Mouse (Mus musculus) layer of hippocampus, postnatal 36 days (tissue): ENCODE results near the gene Limk1. TPM values are rescaled to one million over a fixed set of nuclear protein-coding genes. Genes with fewer than 3 reads are reported as not detected.

ENCODE experiments used
- DNase-seq, 2 experiments: peaks; one replicate each; pipeline ENCODE4 v3.0.0; 2022
- total RNA-seq, 2 experiments: library from RNA; stranded (reverse); gene quantifications; 2 replicates each; pipeline ENCODE4 v1.2.3; 2021

Limk1 gene
- 10 to 100 TPM; 39.1 to 40.1 TPM for total RNA-seq

- DNase-seq, result no peak
These were observed at the start of gene Limk1 for GRCm38 (mm10) chr5:134688086-134688717. Gene Limk1 (minus strand): TSS chr5:134688598.

- no peak for DNase-seq
These were observed 46.5 kb upstream of the Limk1 start for GRCm38 (mm10) chr5:134734920-134735319.

DNA sequence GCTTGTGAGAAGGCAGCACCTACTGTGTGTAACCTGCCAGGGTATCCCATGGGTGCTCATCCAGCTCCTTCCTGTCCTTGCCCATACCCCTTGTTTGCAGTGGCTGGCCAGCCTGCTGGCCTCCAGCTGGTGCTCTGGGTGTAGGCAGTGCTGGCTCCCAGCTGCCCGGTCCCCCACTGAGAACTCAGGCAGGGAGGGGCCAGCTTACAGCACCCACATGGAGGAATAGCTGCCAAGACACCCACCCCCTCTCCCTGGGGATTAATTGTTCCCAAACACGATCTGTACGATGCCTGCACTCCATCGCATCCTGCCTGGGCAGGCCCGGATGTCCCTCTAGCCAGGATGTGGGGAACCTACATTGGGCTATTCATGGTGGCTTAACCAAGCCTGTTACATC lies 45.7 kb upstream of the Limk1 start:
- DNase-seq, result peak; percentile 28 to 45

- no peak for DNase-seq
These were observed 44.8 kb upstream of the Limk1 start for GRCm38 (mm10) chr5:134733241-134733640.

DNA sequence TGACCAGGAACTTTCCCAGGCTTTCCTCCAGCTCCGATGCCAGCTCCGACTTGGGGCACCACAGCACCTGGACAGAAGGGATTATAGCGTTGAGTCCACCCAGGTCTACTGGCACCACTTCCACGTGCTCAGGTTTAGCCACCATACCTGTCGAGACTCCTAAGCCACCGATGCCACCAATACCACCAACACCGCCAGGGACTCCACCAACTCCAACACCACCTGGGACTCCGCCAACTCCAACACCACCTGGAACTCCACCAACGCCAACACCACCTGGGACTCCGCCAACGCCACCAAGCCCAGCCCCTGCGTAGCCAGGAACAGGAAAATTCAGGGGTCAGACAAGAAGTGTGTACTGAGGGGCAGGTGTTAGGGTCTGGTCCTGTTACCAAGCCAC lies 40.7 kb upstream of the Limk1 start:
- DNase-seq, result no peak

- DNase-seq, result no peak
These were observed 40.1 kb upstream of the Limk1 start for GRCm38 (mm10) chr5:134728535-134728934.

GRCm38 (mm10) chr5:134727001-134727639 lies 38.7 kb upstream of the Limk1 start:
- no peak for DNase-seq

DNA sequence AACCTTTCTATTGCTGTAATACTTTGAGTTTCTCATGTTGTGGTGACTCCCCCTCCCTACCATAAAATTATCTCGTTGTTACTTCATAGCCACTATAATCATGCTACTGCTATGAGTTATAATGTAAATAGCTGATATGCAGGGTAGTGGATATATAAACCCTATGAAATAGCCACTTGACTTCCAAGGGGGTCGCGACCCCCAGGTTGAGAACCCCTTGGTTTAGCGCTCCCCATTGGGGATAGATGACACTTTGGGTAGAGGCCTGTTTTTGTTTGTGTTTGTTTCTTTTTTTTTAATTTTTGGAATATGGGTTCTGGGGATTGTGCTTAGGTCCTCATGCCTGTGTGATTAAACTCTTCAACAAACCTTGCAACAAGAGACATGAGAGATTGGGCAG lies 36.9 kb upstream of the Limk1 start:
- no peak for DNase-seq

GRCm38 (mm10) chr5:134720058-134720457 lies 31.7 kb upstream of the Limk1 start:
- no peak for DNase-seq

DNA sequence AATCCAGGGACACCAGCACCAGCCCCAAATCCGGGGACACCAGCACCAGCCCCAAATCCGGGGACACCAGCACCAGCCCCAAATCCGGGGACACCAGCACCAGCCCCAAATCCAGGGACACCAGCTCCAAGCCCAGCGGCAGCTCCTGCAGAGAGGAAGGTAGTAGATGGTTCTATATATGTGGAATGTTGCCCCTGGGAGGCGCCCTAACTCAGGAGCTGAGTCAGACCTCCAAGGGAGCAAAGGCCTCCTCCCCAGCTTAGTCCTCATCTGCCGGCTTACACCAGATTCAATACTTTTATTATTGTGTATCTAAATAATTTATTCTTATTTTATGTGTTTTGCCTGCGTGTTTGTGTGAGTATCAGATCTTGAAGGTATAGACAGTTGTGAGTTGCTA lies 22.7 kb upstream of the Limk1 start:
- no peak for DNase-seq

GRCm38 (mm10) chr5:134709275-134709674 lies 20.9 kb upstream of the Limk1 start:
- no peak for DNase-seq

- DNase-seq, result peak; percentile 62 to 73
These were observed 15.8 kb upstream of the Limk1 start for GRCm38 (mm10) chr5:134704157-134704556.

- no peak for DNase-seq
These were observed 7.1 kb upstream of the Limk1 start for GRCm38 (mm10) chr5:134695539-134695938.

DNA sequence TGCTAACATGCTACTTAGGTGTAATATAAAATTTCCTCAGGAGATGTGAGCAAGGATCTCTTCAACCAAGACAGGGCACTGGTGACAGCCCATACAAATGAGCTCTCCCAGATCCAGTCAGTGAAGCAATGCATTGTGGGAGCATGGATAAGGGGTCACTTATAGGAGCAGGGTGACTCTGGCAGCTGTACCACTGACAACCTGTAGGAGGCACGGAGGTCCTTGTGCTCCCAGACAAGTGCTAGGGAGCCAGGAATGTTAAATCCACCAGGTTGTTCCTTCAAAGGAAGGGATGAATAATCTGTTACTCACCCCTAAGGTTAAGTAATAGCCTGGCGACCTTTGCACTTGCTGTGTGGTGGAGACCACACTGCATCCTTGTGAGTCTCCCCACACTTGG lies 6.7 kb upstream of the Limk1 start:
- no peak for DNase-seq

DNA sequence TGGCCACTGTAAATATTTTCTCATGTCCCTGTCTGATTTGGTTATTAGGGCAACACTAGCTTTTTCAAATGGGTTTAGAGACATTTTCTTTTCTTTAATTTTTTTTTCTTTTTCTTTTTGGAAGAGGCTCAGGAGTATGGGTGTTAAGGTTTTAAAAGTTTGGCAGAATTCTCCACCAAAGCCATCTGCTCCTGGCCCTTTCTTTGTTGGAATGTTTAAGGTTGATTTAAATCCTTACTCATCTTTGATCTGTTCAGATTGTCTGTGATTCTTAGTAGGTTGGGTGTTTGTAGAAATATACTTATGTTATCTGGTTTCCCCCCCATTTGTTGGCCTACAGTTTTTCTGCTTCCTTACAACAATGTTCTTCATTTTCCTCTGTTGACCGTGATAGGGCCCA lies 4.3 kb upstream of the Limk1 start:
- DNase-seq, result no peak

DNA sequence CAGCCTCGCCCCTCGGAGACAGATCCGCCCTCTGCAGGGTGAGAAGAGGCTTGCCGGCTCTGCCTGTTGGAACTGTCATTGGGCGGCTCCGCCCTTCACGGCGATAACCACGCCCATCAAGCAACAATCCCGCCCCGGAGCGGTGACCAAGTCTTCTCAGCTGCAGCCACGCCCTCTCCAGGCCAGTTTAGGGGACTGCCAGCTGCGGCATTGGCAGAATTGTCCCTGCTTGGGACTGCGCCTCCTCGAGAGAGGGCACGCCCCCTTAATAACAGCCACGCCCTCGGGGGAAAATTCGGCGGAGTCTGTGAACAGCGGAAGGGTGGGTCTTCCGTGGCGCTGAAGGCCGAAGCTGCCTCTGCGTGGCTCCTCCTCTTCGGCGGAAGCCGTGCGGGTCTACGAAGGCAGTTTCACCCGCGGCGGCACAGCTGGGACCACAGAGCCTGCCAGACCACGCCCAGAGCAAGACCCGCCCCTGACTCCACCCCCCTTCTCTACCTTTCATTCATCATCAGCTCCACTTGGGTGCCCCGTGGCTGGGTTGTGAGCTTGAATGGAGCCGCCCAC lies 403 bp upstream of the Limk1 start:
- peak; percentile 98 to 99 for DNase-seq

DNA sequence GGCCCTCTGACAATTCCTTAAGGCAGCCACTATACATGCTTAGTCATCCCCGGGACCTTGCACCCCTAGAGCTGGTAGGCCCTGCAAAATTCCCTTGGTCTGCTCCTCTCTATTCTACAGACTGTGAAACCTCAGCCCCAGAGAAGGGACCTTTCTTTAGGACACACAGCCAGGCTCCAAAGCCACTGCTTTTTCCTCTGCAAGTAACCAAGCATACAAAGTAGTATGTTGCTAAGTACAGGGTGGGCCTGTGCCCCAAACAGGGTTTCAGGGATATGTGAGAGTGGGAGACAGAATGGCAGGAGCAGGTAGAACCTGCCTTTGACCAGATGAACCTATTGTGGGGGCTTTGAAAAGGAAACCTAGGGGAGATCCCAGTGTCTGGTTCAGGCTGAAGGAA lies 1.2 kb downstream of the Limk1 start:
- DNase-seq, result no peak

GRCm38 (mm10) chr5:134686541-134686940 lies 1.9 kb downstream of the Limk1 start:
- no peak for DNase-seq

- peak in 1 of 2 experiments; percentile 30 for DNase-seq
These were observed 4.0 kb downstream of the Limk1 start for GRCm38 (mm10) chr5:134684398-134684797.

DNA sequence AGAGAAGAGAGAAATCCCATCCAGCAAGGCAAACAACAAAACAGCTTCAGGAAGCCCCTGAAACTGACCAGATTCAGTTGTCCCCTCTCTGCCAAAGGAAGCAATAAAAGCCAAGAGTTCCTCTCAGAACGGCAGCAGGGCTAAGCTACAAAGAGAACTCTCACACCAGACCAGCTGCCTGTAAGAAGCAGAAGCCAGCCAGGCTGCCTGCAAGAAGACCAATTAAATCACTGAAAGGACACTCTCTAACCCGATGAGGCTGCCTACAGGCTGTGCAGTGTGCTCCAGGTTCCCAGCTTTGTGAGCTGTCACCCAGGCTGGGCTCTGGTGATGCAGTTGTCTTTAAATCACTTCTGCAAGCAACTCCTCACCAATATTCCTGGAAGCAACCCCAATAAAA lies 4.6 kb downstream of the Limk1 start:
- DNase-seq, result no peak

- DNase-seq, result no peak
These were observed 8.2 kb downstream of the Limk1 start for GRCm38 (mm10) chr5:134680238-134680637.

- no peak for DNase-seq
These were observed 9.4 kb downstream of the Limk1 start for GRCm38 (mm10) chr5:134678827-134679546.

- no peak for DNase-seq
These were observed 10.4 kb downstream of the Limk1 start for GRCm38 (mm10) chr5:134678031-134678430.
